Mouse (Mus musculus) MN1 (cell line): ENCODE measurements around the gene Lrrc29.

Experiments
- DNase-seq: peaks from one replicate; pipeline ENCODE4 v3.0.0-alpha.2; 2016; ENCODE audit warnings: low spot score

Lrrc29 gene

GRCm38 (mm10) chr8:105290554-105291314 is 35.3 kb downstream of the Lrrc29 start:
- peak; percentile 72 for DNase-seq

GRCm38 (mm10) chr8:105289805-105290460 is 36.1 kb downstream of the Lrrc29 start, which contains the start of gene 4931428F04Rik:
TSS of gene 4931428F04Rik (minus strand) at chr8:105289864.
- DNase-seq = peak; percentile 73

DNA sequence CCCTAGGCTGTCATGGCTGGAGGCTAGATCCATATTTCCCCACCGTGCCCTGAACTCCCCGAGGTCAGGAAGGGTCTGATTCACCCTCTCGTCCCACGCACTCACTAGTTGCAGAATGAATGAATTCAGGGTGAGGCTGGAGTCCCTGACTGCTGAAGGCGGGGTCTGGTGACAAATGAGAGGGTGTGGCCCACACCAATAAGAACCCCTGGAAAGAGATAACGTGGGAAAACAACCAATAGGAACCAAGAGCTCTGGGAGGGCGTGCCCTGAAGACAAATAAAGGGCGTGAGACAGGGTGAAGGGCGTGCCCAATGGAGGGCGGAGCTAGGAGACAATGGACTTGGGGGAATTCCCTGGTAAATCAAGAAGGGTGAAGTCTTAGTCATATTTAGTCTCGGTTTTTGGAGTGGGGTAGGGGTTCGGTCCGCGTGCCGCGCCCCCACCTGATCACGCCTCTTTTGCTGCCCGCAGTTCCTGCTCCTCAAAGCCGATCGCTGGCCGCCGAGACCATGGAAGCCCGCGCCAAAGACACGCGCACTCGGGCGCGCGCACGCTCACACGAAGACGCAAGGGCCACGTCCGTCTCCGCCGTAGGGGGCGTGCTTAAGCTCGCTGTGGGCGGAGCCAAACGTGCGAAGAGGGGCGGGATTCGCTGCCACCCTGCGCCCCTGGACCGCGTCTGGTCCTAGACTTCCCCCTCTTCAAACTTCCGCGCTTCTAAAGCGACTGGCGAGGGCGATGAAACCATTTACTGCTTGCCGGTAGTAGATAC is 36.9 kb downstream of the Lrrc29 start:
- DNase-seq = peak; percentile 97

GRCm38 (mm10) chr8:105288231-105288630 is 37.8 kb downstream of the Lrrc29 start:
- DNase-seq = peak; percentile 36

DNA sequence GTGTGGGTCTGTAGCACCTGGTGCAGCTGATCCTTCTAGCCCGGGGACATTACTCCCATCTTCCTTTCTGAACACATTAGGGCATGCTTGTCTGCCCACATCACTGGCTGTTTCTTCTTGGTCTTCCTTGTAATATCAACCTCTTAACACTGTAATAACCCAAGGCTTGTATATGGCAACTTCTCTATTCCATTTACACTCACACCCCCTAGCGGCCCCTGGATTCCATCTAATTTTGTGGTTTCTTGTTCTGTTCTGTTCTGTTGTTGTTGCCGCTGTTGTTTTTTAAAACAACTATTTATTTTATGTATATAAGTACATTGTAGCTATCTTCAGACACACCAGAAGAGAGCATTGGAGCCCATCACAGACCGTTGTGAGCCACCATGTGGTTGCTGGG is 39.2 kb downstream of the Lrrc29 start:
- DNase-seq = no peak

DNA sequence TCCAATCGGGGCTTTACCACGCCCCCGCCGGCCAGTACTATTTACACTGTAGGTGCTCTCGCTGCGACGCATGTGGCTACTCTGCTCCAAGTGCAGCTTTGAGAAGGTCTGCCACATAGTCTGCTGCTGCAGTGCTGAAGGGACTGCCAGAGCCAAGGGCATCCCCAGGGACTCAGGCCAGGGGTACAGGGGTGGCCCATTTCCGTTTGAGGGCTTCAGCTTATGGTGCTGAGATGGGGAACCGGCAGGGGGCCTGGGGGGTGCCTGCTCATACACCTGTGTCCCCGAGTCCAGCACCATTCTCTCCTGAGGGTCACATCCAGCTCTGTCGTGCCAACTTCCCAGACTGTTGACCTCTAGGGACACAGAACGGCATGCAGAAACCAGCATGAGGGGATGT is 40.6 kb downstream of the Lrrc29 start:
- DNase-seq = no peak

DNA sequence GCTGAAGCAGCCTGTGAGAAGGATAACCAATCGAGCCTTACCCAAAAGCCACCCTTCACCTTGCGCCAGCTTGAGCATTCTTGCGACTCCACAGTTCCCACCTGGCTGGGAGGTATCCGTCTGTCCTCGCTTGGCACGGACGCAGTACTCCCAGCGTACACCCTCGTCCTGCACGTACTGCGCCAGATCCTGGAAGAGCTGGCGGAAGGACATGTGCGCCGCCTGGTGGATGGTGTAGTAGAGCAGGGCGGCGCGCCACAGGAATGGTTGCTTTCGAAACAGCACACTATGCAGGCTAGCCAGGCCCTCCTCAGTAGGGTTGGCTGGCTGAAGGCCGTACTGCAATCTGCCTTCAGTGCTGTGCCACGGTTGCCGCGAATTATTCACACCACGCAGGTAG is 43.0 kb downstream of the Lrrc29 start:
- DNase-seq = no peak

GRCm38 (mm10) chr8:105282239-105282638 is 43.8 kb downstream of the Lrrc29 start:
- DNase-seq = no peak

DNA sequence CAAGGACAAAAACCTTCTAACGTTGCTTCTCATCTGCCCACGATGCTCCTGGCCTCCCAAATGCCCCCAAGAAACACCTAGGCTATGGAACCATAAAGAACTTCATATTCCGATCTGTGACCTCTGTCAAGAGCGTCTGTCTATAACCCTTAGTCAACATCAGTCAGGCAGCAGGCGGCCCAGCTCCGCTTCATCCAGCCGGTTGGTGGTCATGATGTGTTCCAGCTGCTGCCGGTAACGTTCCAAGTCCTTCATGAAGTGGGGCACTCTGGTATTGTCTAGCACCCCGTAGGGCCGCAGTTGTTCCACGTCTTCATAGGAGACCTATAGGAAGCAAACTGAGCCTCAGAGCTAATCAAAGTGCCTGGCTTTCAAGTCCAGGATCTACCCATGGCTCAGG is 44.3 kb downstream of the Lrrc29 start:
- DNase-seq = no peak

DNA sequence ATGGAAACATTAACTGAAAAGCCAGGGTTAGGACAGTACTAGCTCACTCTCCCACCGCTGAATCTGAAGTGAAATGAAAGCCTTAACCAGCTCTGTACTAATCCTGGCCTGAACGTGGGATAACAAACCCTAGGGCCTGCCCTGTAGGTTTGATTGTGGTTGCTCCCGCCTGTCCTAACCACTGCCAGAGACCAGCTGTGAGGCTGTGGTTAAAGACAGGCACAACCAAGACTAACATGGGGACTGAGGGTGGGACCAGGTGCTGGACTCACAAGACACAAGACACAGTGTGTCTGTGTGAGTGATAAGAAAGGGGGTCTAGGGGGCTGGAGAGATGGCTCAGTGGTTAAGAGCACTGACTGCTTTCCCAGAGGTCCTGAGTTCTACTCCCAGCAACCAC is 45.5 kb downstream of the Lrrc29 start:
- no peak for DNase-seq

DNA sequence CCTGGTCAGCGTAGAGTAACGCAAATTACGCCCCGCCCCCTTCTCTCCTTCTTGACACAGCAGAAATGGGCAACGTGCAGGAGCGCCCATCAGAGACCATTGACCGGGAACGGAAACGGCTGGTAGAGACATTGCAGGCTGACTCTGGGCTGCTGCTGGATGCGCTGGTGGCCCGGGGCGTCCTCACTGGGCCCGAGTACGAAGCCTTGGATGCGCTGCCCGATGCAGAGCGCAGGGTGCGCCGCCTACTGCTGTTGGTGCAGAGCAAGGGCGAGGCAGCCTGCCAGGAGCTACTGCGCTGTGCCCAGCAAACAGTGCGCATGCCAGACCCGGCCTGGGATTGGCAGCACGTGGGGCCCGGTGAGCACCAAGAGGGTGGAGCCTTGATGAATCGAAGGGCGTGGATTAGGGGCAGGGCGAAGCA is 47.2 kb downstream of the Lrrc29 start:
- no peak for DNase-seq

DNA sequence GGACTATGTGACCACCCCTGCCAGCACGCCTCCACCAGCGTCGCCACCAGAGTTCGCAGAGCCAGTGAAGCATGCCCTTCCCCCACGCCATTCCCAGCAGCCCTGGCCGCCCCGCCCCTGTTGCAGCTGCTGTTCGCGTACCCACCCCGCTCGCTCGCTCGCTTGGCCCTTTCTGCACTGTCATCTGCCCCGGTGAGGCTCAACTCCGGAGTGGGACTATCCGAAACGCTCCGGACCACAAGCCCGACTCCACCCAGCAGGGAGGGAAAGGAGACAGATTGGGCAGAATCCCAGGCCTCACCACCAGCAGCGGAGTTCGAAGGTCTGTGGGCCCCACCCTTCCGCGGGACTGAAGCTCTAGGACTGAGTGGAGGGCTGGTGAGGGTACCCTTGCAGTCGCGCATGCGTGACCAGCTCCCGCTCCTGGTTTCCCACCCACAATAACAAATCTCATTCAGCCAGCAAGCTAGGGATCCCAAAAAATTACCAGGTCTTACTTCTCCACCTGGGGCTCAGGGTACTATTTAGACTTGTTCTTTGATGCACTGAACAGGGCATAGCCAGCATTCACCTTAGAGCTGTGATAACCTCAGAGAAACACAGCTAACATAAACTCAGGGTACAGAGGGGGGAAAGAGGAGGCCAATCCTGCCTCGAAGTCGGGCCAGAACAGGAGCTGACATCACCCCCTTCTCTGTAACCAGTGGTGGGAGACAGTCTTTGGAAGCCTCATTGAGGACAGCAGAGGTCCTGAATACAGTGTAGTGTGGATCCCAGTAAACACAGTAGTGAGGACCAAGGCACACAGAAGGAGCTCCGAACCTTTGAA is 49.6 kb downstream of the Lrrc29 start:
- peak; percentile 86 for DNase-seq

- peak; percentile 28 for DNase-seq
Measured at GRCm38 (mm10) chr8:105275840-105276239, 50.2 kb downstream of the Lrrc29 start, which contains the start of gene Nol3. TSS of gene Nol3 (plus strand) at chr8:105276140.

GRCm38 (mm10) chr8:105275387-105275786 is 50.7 kb downstream of the Lrrc29 start:
- peak; percentile 36 for DNase-seq

GRCm38 (mm10) chr8:105270916-105271186 is 55.2 kb downstream of the Lrrc29 start:
- DNase-seq = no peak

GRCm38 (mm10) chr8:105270101-105270915 is 55.8 kb downstream of the Lrrc29 start:
- DNase-seq = no peak

DNA sequence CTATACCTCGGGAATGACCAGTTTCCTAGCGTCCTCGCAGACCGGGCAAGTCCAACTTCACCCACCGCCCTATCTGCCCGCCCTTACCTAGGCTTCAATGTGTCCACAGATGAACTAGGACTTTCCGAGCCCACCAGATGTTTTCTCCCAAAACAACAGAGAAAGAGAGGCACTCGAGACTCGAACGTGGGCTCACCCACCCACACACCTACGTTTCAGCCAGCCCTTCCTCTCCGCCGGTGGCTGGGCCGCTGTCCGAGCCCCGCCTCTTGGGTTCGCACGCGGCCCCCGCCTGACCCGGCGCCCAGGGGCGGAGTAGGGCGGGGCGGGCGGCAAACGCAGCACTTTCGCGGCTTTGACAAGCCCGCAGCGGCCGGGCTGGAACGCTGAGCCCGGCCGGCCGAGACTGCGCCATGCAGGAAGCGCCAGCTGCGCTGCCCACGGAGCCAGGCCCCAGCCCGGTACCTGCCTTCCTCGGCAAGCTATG is 56.6 kb downstream of the Lrrc29 start, which contains the start of gene Hsf4:
Hsf4 (plus strand) TSS at position 341 of the 487 bp plus-strand sequence.
- no peak for DNase-seq

- DNase-seq = no peak
Measured at GRCm38 (mm10) chr8:105269075-105269458, 57.0 kb downstream of the Lrrc29 start.

- DNase-seq = no peak
Measured at GRCm38 (mm10) chr8:105268342-105269074, 57.6 kb downstream of the Lrrc29 start.

DNA sequence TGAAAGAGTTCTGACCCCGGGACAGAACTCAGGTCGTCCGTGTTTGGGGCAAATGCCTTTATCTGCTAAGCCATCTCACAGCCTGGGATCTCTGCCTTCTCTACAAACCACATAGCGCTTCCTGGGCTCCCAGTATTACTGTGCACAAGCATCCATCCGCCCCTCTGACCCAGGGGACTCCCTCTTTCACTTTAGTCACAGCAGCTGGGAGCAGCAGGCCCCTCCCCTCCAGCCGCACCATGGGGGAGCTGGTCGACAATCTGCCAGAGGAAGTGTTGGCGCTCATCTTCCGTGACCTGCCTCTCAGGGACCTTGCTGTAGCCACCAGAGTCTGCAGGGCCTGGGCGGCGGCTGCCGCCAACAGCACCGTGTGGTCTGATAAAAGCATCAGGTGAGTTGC is 59.3 kb downstream of the Lrrc29 start:
- no peak for DNase-seq
